Mouse (Mus musculus): ENCODE measurements around the gene Gm20388.
A peak's percentile ranks its signal among the peaks of the same experiment; 100 is the strongest.
"Not testable (repeated sequence)": the region's sequence is repeated elsewhere in the genome, so short reads cannot be mapped to it uniquely, and the experiment has no call there.

The Gm20388 gene

GRCm38 (mm10) chr8:123925671-123926070, 4015.0 kb downstream of the Gm20388 start:
- no peak for DNase-seq

- DNase-seq = no peak
Observed at GRCm38 (mm10) chr8:123929026-123929425, 4018.4 kb downstream of the Gm20388 start.

DNA sequence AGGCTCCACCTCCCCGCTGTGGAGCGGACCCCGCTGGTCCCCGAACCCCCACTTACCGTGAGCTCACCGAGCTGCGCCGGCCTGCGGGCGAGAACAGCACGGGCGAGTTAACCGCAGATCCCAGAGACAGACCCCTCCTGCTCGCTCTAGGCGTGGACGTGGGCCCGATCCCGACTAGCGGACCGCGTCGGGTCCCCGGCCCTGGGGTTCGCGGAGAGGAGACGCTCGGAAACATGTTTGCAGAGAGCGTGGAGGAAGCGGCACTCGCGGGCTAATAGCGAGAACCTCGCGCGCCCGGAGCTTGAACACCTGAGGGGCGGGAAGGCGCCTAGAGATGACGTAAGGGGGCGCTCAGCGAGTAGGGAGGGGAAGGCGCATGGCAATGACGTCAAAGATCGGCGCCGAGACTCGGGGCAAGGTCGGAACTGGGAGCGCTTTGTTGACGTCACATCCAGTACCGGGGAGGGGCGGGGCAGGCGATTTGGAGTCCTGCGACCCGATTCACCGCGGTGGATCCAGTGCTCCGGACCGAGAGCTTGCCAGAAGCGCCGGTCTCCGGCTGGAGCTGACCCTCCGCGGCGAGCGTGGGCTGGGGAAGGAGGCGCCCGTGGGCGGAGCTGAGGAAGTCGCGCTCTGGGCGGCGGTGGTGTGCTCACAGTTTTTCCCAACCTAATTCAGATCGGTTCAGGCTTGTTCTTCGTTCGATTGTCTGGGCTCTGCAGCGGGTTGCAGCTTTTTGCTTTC, 4038.5 kb downstream of the Gm20388 start, which contains the start of gene Nup133:
Gene Nup133 (minus strand): TSS at position 324 of the 744 bp plus-strand sequence.
- peak; percentile 100 for DNase-seq

DNA sequence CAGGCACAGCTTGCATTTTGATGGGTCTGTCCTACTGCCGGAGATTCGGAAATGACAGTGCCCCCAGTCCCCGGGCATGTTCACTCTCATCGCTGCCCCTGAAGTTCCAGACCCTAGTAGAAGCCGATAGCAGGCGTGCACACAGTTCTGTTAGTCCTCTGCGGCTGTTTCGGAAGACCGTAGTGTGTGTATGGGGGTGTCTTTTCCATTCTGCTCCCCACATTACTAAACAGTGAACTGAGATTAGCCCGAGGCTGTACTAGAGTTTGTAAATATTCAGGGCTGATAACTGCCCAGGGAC, 4039.0 kb downstream of the Gm20388 start:
- DNase-seq = no peak

GRCm38 (mm10) chr8:123950077-123950802, 4039.6 kb downstream of the Gm20388 start:
- peak; percentile 67 to 69 for DNase-seq

DNA sequence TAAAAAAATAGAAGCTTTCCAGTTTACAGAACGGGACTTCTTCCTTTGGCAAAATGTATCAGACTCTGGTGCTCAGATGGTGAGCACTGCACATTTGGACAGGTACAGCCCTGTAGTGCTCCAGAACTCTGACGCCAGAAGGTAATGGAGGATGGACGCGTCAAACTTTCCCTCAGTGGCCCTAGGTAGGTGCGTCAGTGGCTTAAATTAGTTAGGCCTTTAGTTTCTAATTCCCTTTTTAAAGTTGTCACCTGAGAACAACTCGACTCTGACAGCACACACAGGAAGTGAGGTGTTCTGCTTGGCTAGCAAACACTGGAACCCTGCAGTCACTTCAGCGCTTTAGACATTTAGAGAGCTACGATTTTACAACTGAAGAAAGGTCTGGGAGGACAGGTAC, 4043.0 kb downstream of the Gm20388 start:
- DNase-seq = no peak

DNA sequence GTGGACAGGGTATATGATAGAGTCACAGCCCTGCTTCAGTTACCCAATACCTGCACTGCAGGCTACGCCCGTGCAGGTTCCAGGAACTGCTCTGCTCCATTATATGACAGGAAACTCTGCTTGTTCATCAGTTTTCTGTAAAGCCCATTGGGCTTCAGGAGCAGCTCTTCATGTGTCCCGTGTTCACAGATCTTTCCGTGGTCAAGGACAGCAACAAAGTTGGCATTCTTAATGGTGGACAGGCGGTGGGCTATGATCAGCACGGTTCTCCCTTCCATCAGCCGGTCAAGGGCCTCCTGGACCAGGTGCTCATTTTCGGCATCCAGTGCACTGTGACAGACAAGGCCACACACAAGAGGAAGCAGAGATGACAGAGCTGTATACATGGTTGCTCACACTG, 4043.6 kb downstream of the Gm20388 start:
- DNase-seq = no peak

DNA sequence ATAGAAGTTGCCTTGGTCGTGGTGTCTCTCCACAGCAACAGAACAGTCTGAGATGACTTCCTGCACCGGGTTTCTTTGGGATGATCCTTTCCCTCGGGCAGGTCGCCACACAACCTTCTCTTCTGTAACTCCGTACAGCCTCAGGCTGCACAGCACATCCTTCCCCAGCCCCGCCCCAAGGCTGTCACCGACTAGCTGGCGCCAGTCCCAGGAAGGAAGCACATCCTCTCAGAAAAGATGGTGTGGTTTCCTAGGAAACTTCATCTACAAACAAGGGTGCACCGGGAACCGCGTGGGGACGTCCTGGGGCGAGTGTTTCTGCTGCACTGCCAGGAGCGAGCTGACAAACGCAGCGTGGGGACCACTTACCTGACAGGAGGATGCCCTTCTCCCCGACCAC, 4047.5 kb downstream of the Gm20388 start:
- DNase-seq = no peak

DNA sequence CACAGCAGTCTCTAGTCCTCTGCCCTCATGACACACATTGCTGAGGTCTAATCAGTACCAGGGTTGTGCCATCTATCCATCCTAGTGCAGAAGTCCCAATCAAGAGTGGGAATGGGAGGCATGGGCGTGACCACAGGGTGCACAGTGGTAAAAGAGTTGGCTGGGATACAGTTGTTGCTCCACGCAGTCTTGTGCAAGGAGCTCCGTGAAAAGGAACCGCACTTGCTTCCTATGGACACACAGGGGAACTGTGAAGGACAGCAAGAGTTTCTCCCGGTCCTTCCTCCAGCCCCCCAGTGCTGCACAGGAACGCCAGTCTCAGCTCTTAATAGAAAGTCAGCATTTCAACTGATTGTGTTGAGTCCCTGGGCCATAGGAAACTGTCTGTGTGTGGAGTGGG, 4048.8 kb downstream of the Gm20388 start:
- DNase-seq = no peak

- peak in 1 of 2 experiments; percentile 26 for DNase-seq
Observed at GRCm38 (mm10) chr8:123960056-123960455, 4049.4 kb downstream of the Gm20388 start.

GRCm38 (mm10) chr8:123960556-123960955, 4049.9 kb downstream of the Gm20388 start:
- not testable (repeated sequence) for DNase-seq

GRCm38 (mm10) chr8:123961371-123961770, 4050.7 kb downstream of the Gm20388 start:
- no peak for DNase-seq

- no peak for DNase-seq
Observed at GRCm38 (mm10) chr8:123966896-123967295, 4056.3 kb downstream of the Gm20388 start.

- no peak for DNase-seq
Observed at GRCm38 (mm10) chr8:123973495-123973894, 4062.9 kb downstream of the Gm20388 start.

DNA sequence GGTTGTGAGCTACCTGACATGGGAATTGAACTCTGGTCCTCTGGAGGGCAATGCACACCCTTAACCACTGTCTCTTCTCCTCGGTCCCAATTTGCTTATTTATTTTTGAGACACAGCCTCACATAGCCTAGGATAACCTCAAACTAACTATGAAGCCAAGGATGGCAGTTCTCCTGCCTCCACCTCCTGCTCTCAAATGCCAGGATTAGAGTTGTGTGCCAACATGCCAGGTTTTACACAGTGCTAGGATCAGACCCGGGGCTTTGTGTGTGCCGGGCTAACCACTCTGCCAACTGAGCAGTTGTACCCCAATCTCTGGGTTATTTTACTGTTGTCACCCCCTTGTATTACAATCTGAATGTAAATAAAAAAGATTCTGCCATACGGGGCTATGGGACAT, 4066.9 kb downstream of the Gm20388 start:
- peak in 1 of 2 experiments; percentile 29 for DNase-seq

DNA sequence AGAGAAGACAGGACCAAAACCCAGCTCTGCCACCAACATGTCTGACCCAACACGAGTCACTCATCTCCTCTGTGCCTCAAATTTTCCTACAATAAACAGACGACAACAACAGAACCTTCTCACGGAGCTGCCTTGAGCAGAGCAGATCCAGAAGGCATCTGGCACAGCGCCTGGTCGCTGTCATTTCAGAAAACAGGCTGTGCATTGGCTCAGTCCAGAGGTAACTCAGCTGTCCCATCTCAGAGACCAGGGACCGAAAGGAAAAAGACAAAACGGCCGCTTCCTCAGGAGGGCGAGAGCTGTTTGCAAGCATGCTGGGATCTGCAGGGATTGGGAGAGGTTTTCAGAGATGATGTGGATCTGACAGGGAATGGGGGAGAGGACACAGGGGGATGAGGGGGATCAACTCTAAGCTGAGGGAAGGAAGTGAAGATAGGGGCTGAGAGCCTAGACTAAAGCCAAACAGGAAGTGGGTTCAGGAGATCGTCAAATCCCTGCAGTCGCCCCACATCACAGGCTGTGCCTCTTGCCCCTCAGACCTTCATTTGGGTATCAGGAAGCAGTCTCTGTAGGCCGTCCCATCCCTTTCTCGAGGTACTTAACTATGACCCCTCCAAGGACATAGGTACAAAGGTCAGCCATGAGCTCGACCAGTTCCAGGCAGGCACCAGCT, 4067.7 kb downstream of the Gm20388 start:
- peak; percentile 60 to 72 for DNase-seq

GRCm38 (mm10) chr8:123978926-123979325, 4068.3 kb downstream of the Gm20388 start:
- DNase-seq = no peak

DNA sequence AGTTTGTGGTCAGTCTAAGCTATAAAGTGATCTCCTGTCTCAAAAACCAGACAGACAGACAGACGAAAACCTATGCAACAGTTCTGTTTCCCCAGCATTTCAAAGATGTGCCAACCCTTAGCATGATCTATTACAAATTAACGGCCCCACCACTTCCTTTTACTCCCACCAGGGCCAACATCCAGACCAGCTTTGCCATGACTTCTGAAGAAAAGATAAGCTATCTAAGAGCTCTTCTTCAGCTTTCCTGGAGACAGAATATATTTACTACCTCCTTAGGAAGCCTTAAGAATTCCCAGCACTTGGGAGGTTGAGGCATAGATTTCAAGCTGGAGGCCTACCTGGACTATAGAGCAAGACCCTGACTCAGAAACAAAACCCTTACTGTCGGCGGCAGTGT, 4069.6 kb downstream of the Gm20388 start:
- no peak for DNase-seq

DNA sequence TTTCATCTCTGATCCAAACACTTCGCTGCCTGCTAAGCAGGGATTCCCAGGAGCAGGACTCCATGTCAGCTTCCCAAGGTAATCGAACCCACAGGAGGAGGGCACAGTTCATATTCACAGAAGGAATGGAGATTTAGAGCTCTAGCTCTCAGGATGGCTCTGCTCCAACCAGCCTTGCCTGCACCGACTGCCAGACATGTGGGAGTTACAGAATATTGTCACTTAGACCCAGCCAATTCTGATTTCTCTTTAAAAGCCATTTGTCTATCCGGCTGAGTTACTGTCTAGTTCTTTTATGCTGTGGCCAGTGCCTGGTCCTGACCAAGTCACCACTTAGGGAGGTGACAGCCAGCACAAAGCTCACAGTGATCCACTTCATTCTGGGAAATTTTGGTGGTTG, 4071.0 kb downstream of the Gm20388 start:
- peak; percentile 34 to 38 for DNase-seq

- DNase-seq = peak; percentile 52 to 53
Observed at GRCm38 (mm10) chr8:123982291-123982793, 4071.7 kb downstream of the Gm20388 start.

- peak; percentile 90 to 92 for DNase-seq
Observed at GRCm38 (mm10) chr8:123982826-123983400, 4072.3 kb downstream of the Gm20388 start, which contains the start of gene Abcb10. Gene Abcb10, minus strand, starts transcription at chr8:123983122.

GRCm38 (mm10) chr8:123988605-123989038, 4078.0 kb downstream of the Gm20388 start:
- no peak for DNase-seq

DNA sequence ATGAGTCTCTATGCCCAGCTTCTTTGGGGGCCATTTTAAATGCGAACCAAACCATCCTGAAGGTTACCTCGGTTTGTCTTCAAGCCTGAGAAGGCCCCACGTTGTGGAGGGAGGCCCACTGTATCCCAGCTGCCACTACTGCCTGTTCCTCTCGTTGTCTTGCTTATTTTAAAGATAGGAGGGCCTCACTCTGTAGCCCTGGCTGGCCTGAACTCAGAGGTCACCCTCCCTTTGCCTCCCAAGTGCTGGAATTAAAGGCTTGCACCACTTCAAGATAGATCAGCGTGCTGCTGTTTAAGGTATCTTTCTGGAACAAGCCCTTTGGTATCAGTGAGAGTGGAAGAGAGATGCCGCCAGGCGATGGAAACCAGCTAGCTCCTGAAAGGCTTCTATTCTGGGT, 4078.5 kb downstream of the Gm20388 start:
- DNase-seq = no peak
